Mouse (Mus musculus): ENCODE results near the gene Angpt4.

- TF ChIP-seq CTCF (IDR thresholded peaks at IDR 0.05; ENCODE audit: borderline replicate concordance, insufficient read depth, low read length) (no peak), POLR2A (IDR thresholded peaks at IDR 0.05; ENCODE audit: low read depth, low read length) (no peak)
Measured at GRCm38 (mm10) chr2:151963319-151963718, 52.3 kb downstream of the Angpt4 start.
